8 mouse cellular contexts compared by ENCODE assay signal in the genomic region with DNA sequence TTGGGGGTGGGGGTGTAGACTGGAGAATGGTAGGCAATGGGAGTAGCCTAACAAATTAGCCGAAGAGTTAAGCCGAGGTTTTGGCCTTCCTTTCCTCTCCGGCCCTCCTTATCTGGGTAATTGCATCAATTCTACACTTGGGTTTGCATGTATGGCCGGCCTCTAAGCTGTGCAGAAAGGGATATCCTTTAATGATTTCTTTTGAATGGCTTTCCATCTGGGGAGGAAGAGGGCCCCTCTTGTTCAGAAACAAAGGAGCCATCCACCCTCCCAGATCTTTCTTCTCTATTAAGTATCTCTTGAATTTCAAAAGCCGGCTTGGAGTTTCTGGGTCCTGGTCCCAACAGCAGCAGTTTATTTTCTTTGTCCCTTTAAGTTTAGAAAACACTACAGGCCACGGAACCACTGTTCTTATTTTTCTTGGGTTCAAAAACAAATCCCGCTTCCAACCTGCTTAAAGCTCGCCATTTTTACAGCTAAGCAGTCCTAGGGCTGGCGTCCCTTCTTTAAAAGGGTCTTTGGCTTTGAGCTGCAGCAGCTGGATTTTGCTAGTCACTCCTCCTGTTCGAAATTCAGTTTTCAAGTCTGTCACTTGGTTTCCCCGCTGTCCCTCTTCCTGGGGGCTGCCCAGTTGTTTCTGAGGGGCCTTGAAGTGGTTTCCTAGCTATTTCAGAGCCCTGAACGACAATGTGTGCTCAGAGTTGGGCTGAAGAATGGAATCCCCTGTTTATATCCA.
DNase-seq lines count a peak whose midpoint lies in the region; ATAC-seq and TF ChIP-seq lines count a peak whose summit lies in the region.

No protein-coding gene starts in this region.

- TF ChIP-seq CTCF in lung, postnatal 0 days (IDR thresholded peaks at IDR 0.05), result no peak
- TF ChIP-seq CTCF in lung, adult 2 months (IDR thresholded peaks at IDR 0.05; ENCODE audit: insufficient read depth, low read length), result no peak

- no peak overlapping the region for H3K27ac ChIP-seq in lung, postnatal 0 days (ENCODE audit: low read length)
- peak overlapping the region; percentile 94 for H3K27ac ChIP-seq in forebrain, embryonic 13.5 days
- H3K27ac ChIP-seq in liver, embryonic 12.5 days, result no peak overlapping the region
- peak overlapping the region; percentile 79 for H3K27ac ChIP-seq in stomach, embryonic 15.5 days

- TF ChIP-seq POLR2A in lung, adult 2 months (IDR thresholded peaks at IDR 0.05; ENCODE audit: borderline replicate concordance, extremely low read depth, low read depth, low read length), result no peak

- ATAC-seq in lung, postnatal 0 days, result no peak
- ATAC-seq in forebrain, embryonic 13.5 days, result peak; percentile 37; the same call in 1 of the 2 replicates
- ATAC-seq in liver, embryonic 12.5 days, result no peak
- ATAC-seq in stomach, embryonic 15.5 days (ENCODE audit: insufficient read depth, low FRiP score, low read depth), result 0 out of 2 replicates have a peak, but pooled peaks have one; percentile 3

- 33% methylated on average over 12 of the region's 12 CpGs for WGBS in lung, postnatal 0 days
- WGBS in lung, adult 2 months, result 54% methylated on average over 12 of the region's 12 CpGs
- 3% methylated on average over 12 of the region's 12 CpGs for WGBS in forebrain, embryonic 13.5 days
- 17% methylated on average over 12 of the region's 12 CpGs for WGBS in liver, embryonic 12.5 days (ENCODE audit: insufficient replicate concordance)
- 29% methylated on average over 12 of the region's 12 CpGs for WGBS in stomach, embryonic 15.5 days

- H3K9ac ChIP-seq in lung, postnatal 0 days (replicated peaks; ENCODE audit: low read depth), result no peak overlapping the region
- H3K9ac ChIP-seq in forebrain, embryonic 13.5 days, result peak overlapping the region; percentile 59
- no peak overlapping the region for H3K9ac ChIP-seq in liver, embryonic 12.5 days
- no peak overlapping the region for H3K9ac ChIP-seq in stomach, embryonic 15.5 days

- H3K27me3 ChIP-seq in lung, postnatal 0 days (replicated peaks; ENCODE audit: insufficient read depth, low read length), result no peaks in the 10 kb centered on the region
- no peaks in the 10 kb centered on the region for H3K27me3 ChIP-seq in forebrain, embryonic 13.5 days
- H3K27me3 ChIP-seq in liver, embryonic 12.5 days (replicated peaks), result peaks cover 65% of the 10 kb centered on the region
- H3K27me3 ChIP-seq in stomach, embryonic 15.5 days (replicated peaks), result no peaks in the 10 kb centered on the region

- peak overlapping the region; percentile 48 for H3K4me2 ChIP-seq in lung, postnatal 0 days (replicated peaks; ENCODE audit: low read depth, low read length)
- H3K4me2 ChIP-seq in forebrain, embryonic 13.5 days, result peak overlapping the region; percentile 50
- H3K4me2 ChIP-seq in liver, embryonic 12.5 days, result peak overlapping the region; percentile 45
- peak overlapping the region; percentile 52 for H3K4me2 ChIP-seq in stomach, embryonic 15.5 days

- H3K9me3 ChIP-seq in lung, postnatal 0 days (ENCODE audit: low read length), result no peaks in the 10 kb centered on the region
- no peaks in the 10 kb centered on the region for H3K9me3 ChIP-seq in forebrain, embryonic 13.5 days (replicated peaks)
- no peaks in the 10 kb centered on the region; the same call in 1 of the 2 replicates for H3K9me3 ChIP-seq in liver, embryonic 12.5 days (replicated peaks)
- H3K9me3 ChIP-seq in stomach, embryonic 15.5 days, result no peaks in the 10 kb centered on the region

- peak overlapping the region; percentile 14; the same call in 1 of the 2 replicates for H3K4me3 ChIP-seq in lung, postnatal 0 days (ENCODE audit: low read depth, low read length)
- no peak overlapping the region for H3K4me3 ChIP-seq in lung, adult 2 months (replicated peaks; ENCODE audit: extremely low read depth, low read depth, low read length)
- H3K4me3 ChIP-seq in forebrain, embryonic 13.5 days, result peak overlapping the region; percentile 20
- H3K4me3 ChIP-seq in liver, embryonic 12.5 days, result no peak overlapping the region
- peak overlapping the region; percentile 13 for H3K4me3 ChIP-seq in stomach, embryonic 15.5 days (replicated peaks)

- DNase-seq in lung, postnatal 0 days (ENCODE audit: low spot score), result no peak
- DNase-seq in lung, adult 2 months, result no peak
- DNase-seq in c-Kit-positive CD71-positive TER-119-positive erythroid progenitor cells, embryonic 14.5 days (ENCODE audit: low spot score), result no peak
- no peak for DNase-seq in gastrocnemius, adult 8-10 months (ENCODE audit: low spot score in 2 of 2)
- no peak for DNase-seq in frontal cortex, postnatal 36 days (ENCODE audit: low spot score in 2 of 2)

- TF ChIP-seq EP300 in lung, postnatal 0 days (IDR thresholded peaks at IDR 0.05), result no peak

- H3K36me3 ChIP-seq in lung, postnatal 0 days (ENCODE audit: insufficient read depth, low read length), result no peaks in the 10 kb centered on the region
- H3K36me3 ChIP-seq in forebrain, embryonic 13.5 days (ENCODE audit: poor library complexity, severe bottlenecking), result no peaks in the 10 kb centered on the region
- no peaks in the 10 kb centered on the region for H3K36me3 ChIP-seq in liver, embryonic 12.5 days
- no peaks in the 10 kb centered on the region for H3K36me3 ChIP-seq in stomach, embryonic 15.5 days

- no peaks in the 10 kb centered on the region for H3K4me1 ChIP-seq in lung, postnatal 0 days (ENCODE audit: insufficient read depth, low read depth, low read length)
- H3K4me1 ChIP-seq in lung, adult 2 months (ENCODE audit: control insufficient read depth, insufficient read depth, low read length), result no peaks in the 10 kb centered on the region
- H3K4me1 ChIP-seq in forebrain, embryonic 13.5 days, result peaks cover 31% of the 10 kb centered on the region
- no peaks in the 10 kb centered on the region for H3K4me1 ChIP-seq in liver, embryonic 12.5 days
- peaks cover 15% of the 10 kb centered on the region for H3K4me1 ChIP-seq in stomach, embryonic 15.5 days

Comparison
In these comparisons a context has a peak if more than half of its experiments do, and no peak if none do; other contexts are left out.
1. H3K4me3 ChIP-seq: peak in lung, postnatal 0 days (single experiment), forebrain, embryonic 13.5 days (single experiment) and stomach, embryonic 15.5 days (single experiment); none in lung, adult 2 months (single experiment) and liver, embryonic 12.5 days (single experiment).
2. ATAC-seq: peak in forebrain, embryonic 13.5 days (single experiment) and stomach, embryonic 15.5 days (single experiment); none in lung, postnatal 0 days (single experiment) and liver, embryonic 12.5 days (single experiment).
3. H3K27ac ChIP-seq: peak in forebrain, embryonic 13.5 days (single experiment) and stomach, embryonic 15.5 days (single experiment); none in lung, postnatal 0 days (single experiment) and liver, embryonic 12.5 days (single experiment).
4. Peak in every context shown above with its lines, with median percentiles within 50 percentile points of each other: H3K4me2 ChIP-seq.